Mouse (Mus musculus) stomach, embryonic 16.5 days (tissue): ENCODE measurements around the gene Olfr384. TPM values are rescaled to one million over a fixed set of nuclear protein-coding genes. Genes with fewer than 3 reads are reported as not detected.
"Not testable (repeated sequence)": the region's sequence is repeated elsewhere in the genome, so short reads cannot be mapped to it uniquely, and the experiment has no call there.

Experiments used
- ATAC-seq: fragments of 200-750 bp; cut with Nextera tagmentation; 2 replicates; pipeline ENCODE4 v1.8.0; 2017; ENCODE audit warnings: moderate number of reproducible peaks, moderate TSS enrichment; ENCODE audit not compliant: insufficient read depth, low FRiP score
- H3K27ac ChIP-seq: fragments of 300-500 bp; sonication (generic); 2 replicates; pipeline ENCODE4 v1.5.1; 2014; ENCODE audit warnings: low read length
- H3K27me3 ChIP-seq: fragments of 300-500 bp; sonication (generic); 2 replicates; pipeline ENCODE4 v1.6.1; 2014; ENCODE audit warnings: low read length, control low read depth, mixed read lengths; ENCODE audit not compliant: control insufficient read depth, insufficient read depth
- H3K36me3 ChIP-seq: fragments of 300-500 bp; sonication (generic); 2 replicates; pipeline ENCODE4 v1.6.1; 2014; ENCODE audit warnings: low read length; ENCODE audit not compliant: control insufficient read depth, insufficient read depth
- H3K4me1 ChIP-seq: fragments of 300-500 bp; sonication (generic); 2 replicates; pipeline ENCODE4 v1.6.1; 2014; ENCODE audit warnings: low read length, control low read depth, mixed read lengths; ENCODE audit not compliant: control insufficient read depth, insufficient read depth
- H3K4me2 ChIP-seq: fragments of 300-500 bp; sonication (generic); 2 replicates; pipeline ENCODE4 v1.6.1; 2014; ENCODE audit warnings: low read depth, low read length, mixed read lengths
- H3K4me3 ChIP-seq: fragments of 300-500 bp; sonication (generic); replicated peaks from 2 replicates; pipeline ENCODE4 v1.5.1; 2014; ENCODE audit warnings: mild to moderate bottlenecking, low read length
- H3K9ac ChIP-seq: fragments of 300-500 bp; sonication (generic); 2 replicates; pipeline ENCODE4 v1.6.1; 2014; ENCODE audit warnings: low read length
- H3K9me3 ChIP-seq: fragments of 300-500 bp; sonication (generic); replicated peaks from 2 replicates; pipeline ENCODE4 v1.6.1; 2016; ENCODE audit warnings: low read length, control low read depth; ENCODE audit not compliant: control insufficient read depth
- WGBS: fragments of 180-500 bp; shearing (Covaris S2); extraction: QIAGEN DNeasy Blood & Tissue Kit; methylation state at CpG from one replicate; pipeline ENCODE4 v1.1.7; 2014; 5-methylcytosine and 5-hydroxymethylcytosine counted together
- polyA plus RNA-seq: library from polyadenylated mRNA; unstranded; fragments of >200 nt; fragmentation: Nextera tagmentation; extraction: Ambion mirVana; gene quantifications from 2 replicates; pipeline ENCODE4 v1.2.1, GENCODE M21; 2015

Gene Olfr384
- not detected in 2 replicates for polyA plus RNA-seq

GRCm38 (mm10) chr11:73598294-73598693, at the start of gene Olfr384:
TSS of gene Olfr384 (plus strand) at chr11:73598594.
- no peak for ATAC-seq
- Histone ChIP-seq H3K9me3 (no peaks in the 10 kb centered on the region), H3K4me2 (no peak within 1 kb of the TSS), H3K36me3 (no peaks in the 10 kb centered on the region), H3K4me3 (no peak within 1 kb of the TSS), H3K4me1 (no peaks in the 10 kb centered on the region), H3K9ac (no peak within 1 kb of the TSS), H3K27me3 (no peaks in the 10 kb centered on the region), H3K27ac (no peak within 1 kb of the TSS)

GRCm38 (mm10) chr11:73579871-73580270, 18.5 kb upstream of the Olfr384 start:
- H3K4me1 ChIP-seq, result no peaks in the 10 kb centered on the region

DNA sequence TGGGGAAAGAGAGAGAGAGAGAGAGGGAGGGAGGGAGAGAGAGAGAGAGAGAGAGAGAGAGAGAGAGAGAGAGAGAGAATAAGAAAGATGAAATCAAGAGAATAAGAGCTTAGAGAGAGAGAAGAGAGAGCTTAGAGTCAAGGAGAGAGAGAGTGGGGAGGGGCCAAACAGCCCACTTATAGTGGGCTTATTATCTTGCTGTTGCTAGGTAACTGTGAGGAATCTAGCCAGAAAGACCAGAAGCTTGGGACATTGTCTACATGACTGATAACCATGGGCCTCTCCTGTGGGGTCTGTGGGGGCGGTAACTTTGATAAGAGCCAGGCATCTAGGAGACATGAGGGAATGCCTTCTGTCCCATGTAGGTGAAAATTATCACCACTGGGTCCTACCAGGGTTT, 15.2 kb upstream of the Olfr384 start:
- H3K27ac ChIP-seq, ATAC-seq, H3K9me3 ChIP-seq, H3K4me1 ChIP-seq, H3K4me3 ChIP-seq, H3K36me3 ChIP-seq, H3K9ac ChIP-seq, H3K27me3 ChIP-seq, H3K4me2 ChIP-seq: not testable (repeated sequence)
- WGBS, result 75% methylated on average over 1 of the region's 1 CpGs

More at GRCm38 (mm10) chr11:73579871-73580270, 18.5 kb upstream of the Olfr384 start:
- H3K36me3 ChIP-seq, result no peaks in the 10 kb centered on the region
- H3K4me2 ChIP-seq, result no peak overlapping the region
- no peaks in the 10 kb centered on the region for H3K27me3 ChIP-seq
- no peak for ATAC-seq
- H3K4me3 ChIP-seq, result no peak overlapping the region
- no peaks in the 10 kb centered on the region for H3K9me3 ChIP-seq
- no peak overlapping the region for H3K27ac ChIP-seq
- H3K9ac ChIP-seq, result no peak overlapping the region

- no peak within 1 kb of the TSS for H3K9ac ChIP-seq
- H3K4me3 ChIP-seq, result no peak within 1 kb of the TSS
- H3K27me3 ChIP-seq, result no peaks in the 10 kb centered on the region
- H3K4me2 ChIP-seq, result no peak within 1 kb of the TSS
- H3K36me3 ChIP-seq, result no peaks in the 10 kb centered on the region
- no peak within 1 kb of the TSS for H3K27ac ChIP-seq
- no peaks in the 10 kb centered on the region for H3K4me1 ChIP-seq
- no peaks in the 10 kb centered on the region for H3K9me3 ChIP-seq
- no peak for ATAC-seq
Observed at GRCm38 (mm10) chr11:73592908-73593307, 5.5 kb upstream of the Olfr384 start, which contains the start of gene Olfr385. TSS of gene Olfr385 (minus strand) at chr11:73593008.

Other genes with a start within 250 kb of the Olfr384 start
- not detected in 2 replicates for gene Olfr20, start 247.8 kb upstream of the Olfr384 start, polyA plus RNA-seq
- not detected in 2 replicates for gene Olfr376, start 227.3 kb upstream of the Olfr384 start, polyA plus RNA-seq
- gene Olfr1, start 199.0 kb upstream of the Olfr384 start, polyA plus RNA-seq, result not detected in 2 replicates
- not detected in 2 replicates for gene Olfr378, start 170.1 kb upstream of the Olfr384 start, polyA plus RNA-seq
- not detected in 2 replicates for gene Olfr380, start 141.1 kb upstream of the Olfr384 start, polyA plus RNA-seq
- gene Olfr381, start 107.0 kb upstream of the Olfr384 start, polyA plus RNA-seq, result not detected in 2 replicates
- not detected in 2 replicates for gene Olfr382, start 81.4 kb upstream of the Olfr384 start, polyA plus RNA-seq
- not detected in 2 replicates for gene Olfr385, start 5.6 kb upstream of the Olfr384 start, polyA plus RNA-seq
- not detected in 2 replicates for gene Zfp735, start 90.2 kb downstream of the Olfr384 start, polyA plus RNA-seq
- gene Olfr389, start 182.1 kb downstream of the Olfr384 start, polyA plus RNA-seq, result not detected in 2 replicates
- not detected in 2 replicates for gene Olfr390, start 184.4 kb downstream of the Olfr384 start, polyA plus RNA-seq
- gene Olfr391-ps, start 204.5 kb downstream of the Olfr384 start, polyA plus RNA-seq, result not detected in 2 replicates
- not detected in 2 replicates for gene Olfr392, start 218.5 kb downstream of the Olfr384 start, polyA plus RNA-seq